Mouse (Mus musculus) liver, embryonic 15.5 days (tissue): ENCODE measurements around the gene Cdc42bpb. TPM values are rescaled to one million over a fixed set of nuclear protein-coding genes. Genes with fewer than 3 reads are reported as not detected.

Experiments
- ATAC-seq: fragments of 200-750 bp; cut with Nextera tagmentation; 2 replicates; pipeline ENCODE4 v1.8.0; 2017; ENCODE audit warnings: moderate number of reproducible peaks, mild to moderate bottlenecking, moderate library complexity; ENCODE audit not compliant: insufficient read depth
- H3K27ac ChIP-seq: fragments of 300-500 bp; sonication (generic); replicated peaks from 2 replicates; pipeline ENCODE4 v1.5.1; 2015; ENCODE audit warnings: mild to moderate bottlenecking, inconsistent platforms
- H3K27me3 ChIP-seq: fragments of 300-500 bp; sonication (generic); 2 replicates; pipeline ENCODE4 v1.6.1; 2015; ENCODE audit warnings: mild to moderate bottlenecking, inconsistent platforms
- H3K36me3 ChIP-seq: fragments of 300-500 bp; sonication (generic); replicated peaks from 2 replicates; pipeline ENCODE4 v1.6.1; 2015; ENCODE audit warnings: moderate library complexity, mild to moderate bottlenecking, inconsistent platforms
- H3K4me1 ChIP-seq: fragments of 300-500 bp; sonication (generic); replicated peaks from 2 replicates; pipeline ENCODE4 v1.6.1; 2015; ENCODE audit warnings: inconsistent platforms
- H3K4me2 ChIP-seq: fragments of 300-500 bp; sonication (generic); 2 replicates; pipeline ENCODE4 v1.6.1; 2015; ENCODE audit warnings: moderate library complexity, mild to moderate bottlenecking, inconsistent platforms
- H3K4me3 ChIP-seq: fragments of 300-500 bp; sonication (generic); replicated peaks from 2 replicates; pipeline ENCODE4 v1.5.1; 2015; ENCODE audit warnings: mild to moderate bottlenecking, inconsistent platforms
- H3K9ac ChIP-seq: fragments of 300-500 bp; sonication (generic); 2 replicates; pipeline ENCODE4 v1.6.1; 2015; ENCODE audit warnings: moderate library complexity, mild to moderate bottlenecking, inconsistent platforms
- H3K9me3 ChIP-seq: fragments of 300-500 bp; sonication (generic); replicated peaks from 2 replicates; pipeline ENCODE4 v1.6.1; 2016; ENCODE audit warnings: inconsistent platforms
- WGBS: fragments of 180-500 bp; shearing (Covaris S2); methylation state at CpG from one replicate; pipeline ENCODE4 v1.1.7; 2015; ENCODE audit warnings: mixed read lengths; ENCODE audit not compliant: insufficient replicate concordance; 5-methylcytosine and 5-hydroxymethylcytosine counted together
- polyA plus RNA-seq: library from polyadenylated mRNA; unstranded; fragments of >200 nt; fragmentation: Nextera tagmentation; extraction: Ambion mirVana; gene quantifications from 2 replicates; pipeline ENCODE4 v1.2.1, GENCODE M21; 2015

Cdc42bpb gene
- polyA plus RNA-seq, 1 experiment from 2014 or later, result 6.6 TPM

GRCm38 (mm10) chr12:111364234-111364633, 13.3 kb downstream of the Cdc42bpb start:
- WGBS, result 70% methylated on average over 3 of the region's 3 CpGs
- no peak overlapping the region for H3K4me2 ChIP-seq
- no peak overlapping the region for H3K4me3 ChIP-seq
- no peak for ATAC-seq
- H3K27ac ChIP-seq, result no peak overlapping the region
- H3K36me3 ChIP-seq, result no peaks in the 10 kb centered on the region
- no peaks in the 10 kb centered on the region for H3K27me3 ChIP-seq
- H3K9ac ChIP-seq, result no peak overlapping the region
- H3K9me3 ChIP-seq, result no peaks in the 10 kb centered on the region
- H3K4me1 ChIP-seq, result peaks cover 42% of the 10 kb centered on the region; the same call in 1 of the 2 replicates

DNA sequence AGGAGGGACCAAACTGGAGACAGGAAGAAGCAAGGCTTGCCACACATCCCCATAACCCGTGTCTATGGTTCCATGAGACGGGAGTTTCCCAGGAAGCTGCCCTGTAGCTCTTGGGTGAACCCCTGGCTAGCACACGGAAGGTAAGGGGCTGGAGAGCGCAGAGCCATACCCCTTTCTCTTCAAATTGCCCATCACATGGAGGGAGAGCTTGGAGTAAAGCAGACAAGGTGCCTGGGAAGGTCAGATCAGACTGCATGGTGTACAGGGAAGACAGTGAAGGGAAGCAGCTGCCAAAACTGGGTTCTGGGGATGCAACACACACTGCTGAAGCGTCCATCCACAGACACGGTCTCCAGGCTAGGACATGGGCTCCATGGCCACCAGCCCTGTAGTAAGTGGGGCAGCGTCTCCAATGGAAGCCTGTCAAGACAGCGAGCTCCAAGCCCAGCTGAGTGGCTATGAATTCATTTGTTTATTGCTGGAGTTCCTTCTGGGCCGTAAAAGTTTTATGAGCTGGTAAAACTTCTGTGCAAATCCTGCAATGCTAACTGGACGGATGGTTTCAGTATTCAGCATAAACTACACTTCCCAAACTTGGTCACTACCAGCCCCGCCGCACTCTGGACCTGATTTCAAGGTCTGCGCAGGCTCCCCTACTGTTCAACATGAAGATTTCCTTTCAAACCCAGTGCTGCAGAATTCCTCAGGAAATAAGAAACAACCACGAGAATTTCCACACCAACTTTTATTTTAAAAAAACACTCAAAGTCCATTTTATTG, 16.0 kb downstream of the Cdc42bpb start:
- Histone ChIP-seq H3K27me3 (no peaks in the 10 kb centered on the region), H3K9me3 (no peaks in the 10 kb centered on the region), H3K4me2 (no peak overlapping the region), H3K4me3 (no peak overlapping the region), H3K36me3 (no peaks in the 10 kb centered on the region), H3K4me1 (peaks cover 24% of the 10 kb centered on the region; the same call in 1 of the 2 replicates), H3K9ac (no peak overlapping the region), H3K27ac (no peak overlapping the region)
- ATAC-seq, result no peak
- WGBS, result 65% methylated on average over 14 of the region's 14 CpGs

DNA sequence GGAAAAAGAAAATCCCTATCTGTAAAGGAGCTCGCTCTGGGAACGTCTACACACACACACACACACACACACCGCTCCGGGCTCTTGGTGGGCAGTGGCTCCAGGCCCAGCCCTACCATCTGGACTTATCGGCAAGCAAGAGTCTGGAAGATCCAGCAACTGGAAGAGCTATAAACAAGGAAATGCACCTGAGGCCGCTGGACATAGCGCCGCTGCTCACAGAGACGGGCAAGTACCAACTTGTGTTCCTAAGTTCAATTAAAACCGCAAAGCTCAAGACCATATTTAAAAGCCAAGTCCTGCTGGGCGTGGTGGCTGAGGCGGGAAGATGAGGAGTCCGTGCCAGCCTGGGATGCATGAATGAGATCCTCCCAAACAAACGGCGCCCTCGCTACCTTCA, 16.8 kb downstream of the Cdc42bpb start:
- peaks cover 24% of the 10 kb centered on the region; the same call in 1 of the 2 replicates for H3K4me1 ChIP-seq
- no peak for ATAC-seq
- no peak overlapping the region for H3K27ac ChIP-seq
- H3K9ac ChIP-seq, result no peak overlapping the region
- no peak overlapping the region for H3K4me2 ChIP-seq
- WGBS, result 77% methylated on average over 16 of the region's 16 CpGs
- H3K27me3 ChIP-seq, result no peaks in the 10 kb centered on the region
- no peak overlapping the region for H3K4me3 ChIP-seq
- H3K9me3 ChIP-seq, result no peaks in the 10 kb centered on the region
- no peaks in the 10 kb centered on the region for H3K36me3 ChIP-seq

DNA sequence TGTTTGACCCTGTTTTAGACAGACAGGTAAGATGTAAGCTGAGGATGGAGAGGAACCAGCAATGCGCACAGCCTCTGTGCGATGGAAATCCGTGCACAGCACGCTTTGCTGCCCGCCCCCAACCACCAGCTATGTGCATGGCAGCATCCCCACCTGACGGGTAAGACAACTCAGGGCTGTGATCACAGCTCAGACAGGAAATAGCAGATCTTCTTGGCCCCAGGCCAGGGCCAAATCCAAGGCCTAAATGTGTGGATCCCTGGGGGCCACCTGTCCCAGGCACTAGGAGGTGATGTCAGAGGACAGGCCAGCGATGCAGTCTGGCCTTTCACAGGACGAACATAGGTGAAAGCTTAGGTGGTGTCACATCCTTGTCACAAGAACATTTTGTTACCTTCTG, 21.3 kb downstream of the Cdc42bpb start:
- 72% methylated on average over 8 of the region's 8 CpGs for WGBS
- no peaks in the 10 kb centered on the region for H3K9me3 ChIP-seq

GRCm38 (mm10) chr12:111354142-111354541, 23.4 kb downstream of the Cdc42bpb start:
- no peaks in the 10 kb centered on the region for H3K27me3 ChIP-seq
- H3K4me1 ChIP-seq, result peaks cover 17% of the 10 kb centered on the region
- H3K36me3 ChIP-seq, result no peaks in the 10 kb centered on the region
- H3K4me2 ChIP-seq, result no peak overlapping the region
- no peak overlapping the region for H3K9ac ChIP-seq
- no peak overlapping the region for H3K27ac ChIP-seq
- no peaks in the 10 kb centered on the region for H3K9me3 ChIP-seq
- WGBS, result 59% methylated on average over 5 of the region's 5 CpGs
- ATAC-seq, result no peak
- H3K4me3 ChIP-seq, result no peak overlapping the region

More for the DNA sequence above, 21.3 kb downstream of the Cdc42bpb start:
- H3K27me3 ChIP-seq, result no peaks in the 10 kb centered on the region
- H3K36me3 ChIP-seq, result no peaks in the 10 kb centered on the region
- H3K4me1 ChIP-seq, result peaks cover 20% of the 10 kb centered on the region
- ATAC-seq, result no peak
- H3K9ac ChIP-seq, result no peak overlapping the region
- H3K27ac ChIP-seq, result no peak overlapping the region
- no peak overlapping the region for H3K4me3 ChIP-seq
- no peak overlapping the region for H3K4me2 ChIP-seq

DNA sequence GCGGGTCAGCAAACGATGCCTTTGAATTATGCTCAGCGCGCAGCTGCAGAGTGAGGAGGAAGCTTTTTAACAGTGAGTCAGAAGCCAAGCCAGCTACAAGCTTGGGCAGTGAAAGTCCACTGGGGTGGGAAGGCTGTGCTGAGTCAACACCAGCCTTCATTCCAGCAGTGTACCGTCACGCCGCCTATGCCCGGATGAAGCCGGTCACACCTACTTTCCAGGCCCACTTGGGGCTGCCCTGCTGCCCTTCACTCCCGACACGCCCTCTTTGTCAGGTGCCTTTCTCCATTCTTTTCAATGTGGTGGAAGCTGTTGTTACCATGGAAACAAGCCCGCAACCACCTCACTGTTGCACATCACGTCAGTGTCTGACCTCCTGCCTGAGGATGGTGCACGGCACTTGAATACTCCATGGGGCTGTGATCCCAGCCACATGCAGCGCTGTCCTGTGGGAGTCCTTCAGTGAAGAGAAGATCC, 24.0 kb downstream of the Cdc42bpb start:
- Histone ChIP-seq H3K27me3 (no peaks in the 10 kb centered on the region), H3K27ac (0 out of 2 replicates have a peak overlapping the region, but pooled peaks have one; percentile 7), H3K9me3 (no peaks in the 10 kb centered on the region), H3K4me3 (no peak overlapping the region), H3K4me2 (no peak overlapping the region), H3K4me1 (peaks cover 17% of the 10 kb centered on the region), H3K36me3 (no peaks in the 10 kb centered on the region), H3K9ac (no peak overlapping the region)
- peak; percentile 67 for ATAC-seq
- WGBS, result 71% methylated on average over 15 of the region's 15 CpGs

GRCm38 (mm10) chr12:111353008-111353407, 24.5 kb downstream of the Cdc42bpb start:
- H3K9me3 ChIP-seq, result no peaks in the 10 kb centered on the region
- no peak for ATAC-seq
- peaks cover 17% of the 10 kb centered on the region for H3K4me1 ChIP-seq
- H3K27ac ChIP-seq, result 0 out of 2 replicates have a peak overlapping the region, but pooled peaks have one; percentile 4
- H3K9ac ChIP-seq, result no peak overlapping the region
- no peak overlapping the region for H3K4me2 ChIP-seq
- H3K36me3 ChIP-seq, result no peaks in the 10 kb centered on the region
- no peak overlapping the region for H3K4me3 ChIP-seq
- 77% methylated on average over 11 of the region's 11 CpGs for WGBS
- H3K27me3 ChIP-seq, result no peaks in the 10 kb centered on the region

DNA sequence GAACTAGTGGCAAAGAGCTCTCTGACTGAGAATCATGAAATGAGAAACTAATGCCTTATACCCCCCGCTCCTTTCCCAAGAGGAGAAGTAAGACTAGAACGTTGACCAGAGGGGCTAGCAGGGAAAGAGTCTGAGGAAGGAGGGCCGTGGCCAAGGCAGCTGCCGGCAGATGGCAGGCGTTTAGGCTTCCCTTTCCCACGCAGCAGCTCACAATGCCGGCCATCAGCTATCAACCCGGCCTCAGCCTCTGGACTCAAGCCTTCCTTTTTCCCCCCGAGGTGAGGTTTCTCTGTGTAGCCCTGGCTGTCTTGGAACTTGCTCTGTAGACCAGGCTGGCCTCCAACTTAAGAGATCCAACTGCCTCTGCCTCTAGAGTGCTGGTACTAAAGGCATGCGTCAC, 25.0 kb downstream of the Cdc42bpb start:
- Histone ChIP-seq H3K9ac (no peak overlapping the region), H3K27ac (no peak overlapping the region), H3K4me3 (no peak overlapping the region), H3K9me3 (no peaks in the 10 kb centered on the region), H3K4me1 (peaks cover 17% of the 10 kb centered on the region), H3K36me3 (no peaks in the 10 kb centered on the region), H3K4me2 (no peak overlapping the region), H3K27me3 (no peaks in the 10 kb centered on the region)
- no peak for ATAC-seq
- 59% methylated on average over 10 of the region's 10 CpGs for WGBS

DNA sequence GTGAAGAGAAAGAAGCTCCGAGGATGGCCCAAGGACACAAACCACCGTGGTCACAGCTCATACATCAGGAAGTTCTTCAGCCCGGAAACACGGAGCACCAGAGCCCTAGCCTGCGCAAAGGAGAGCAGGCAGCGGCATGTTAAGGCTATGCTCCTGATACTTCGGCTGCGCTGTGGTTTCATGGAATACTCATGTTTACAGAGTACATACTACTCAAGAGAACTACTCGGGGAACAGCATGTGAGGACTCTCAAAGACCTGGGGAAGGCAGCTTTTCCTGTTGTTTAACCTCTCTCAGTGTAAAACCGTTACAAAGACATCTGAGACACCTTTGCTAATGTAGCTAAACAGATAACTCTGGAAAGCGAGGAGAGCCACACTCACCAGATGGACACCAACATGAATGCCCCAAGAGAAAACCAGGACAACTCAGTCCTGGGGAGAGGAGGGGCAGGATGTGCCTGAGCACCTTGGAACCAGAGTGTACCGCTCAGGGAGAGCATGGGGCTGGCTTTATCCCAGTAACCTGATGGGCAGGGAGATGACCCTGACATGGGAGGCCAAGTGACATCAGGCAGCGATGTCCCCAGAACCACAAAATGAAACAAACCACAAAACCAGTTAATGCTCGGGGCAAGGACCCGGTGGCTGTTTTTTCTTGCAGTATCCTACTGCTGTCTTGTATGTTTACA, 27.8 kb downstream of the Cdc42bpb start:
- no peak for ATAC-seq
- H3K9ac ChIP-seq, result no peak overlapping the region
- H3K4me3 ChIP-seq, result no peak overlapping the region
- no peaks in the 10 kb centered on the region for H3K36me3 ChIP-seq
- no peaks in the 10 kb centered on the region for H3K9me3 ChIP-seq
- no peaks in the 10 kb centered on the region for H3K27me3 ChIP-seq
- no peak overlapping the region for H3K4me2 ChIP-seq
- WGBS, result 51% methylated on average over 15 of the region's 15 CpGs
- no peak overlapping the region for H3K27ac ChIP-seq
- peaks cover 16% of the 10 kb centered on the region for H3K4me1 ChIP-seq

DNA sequence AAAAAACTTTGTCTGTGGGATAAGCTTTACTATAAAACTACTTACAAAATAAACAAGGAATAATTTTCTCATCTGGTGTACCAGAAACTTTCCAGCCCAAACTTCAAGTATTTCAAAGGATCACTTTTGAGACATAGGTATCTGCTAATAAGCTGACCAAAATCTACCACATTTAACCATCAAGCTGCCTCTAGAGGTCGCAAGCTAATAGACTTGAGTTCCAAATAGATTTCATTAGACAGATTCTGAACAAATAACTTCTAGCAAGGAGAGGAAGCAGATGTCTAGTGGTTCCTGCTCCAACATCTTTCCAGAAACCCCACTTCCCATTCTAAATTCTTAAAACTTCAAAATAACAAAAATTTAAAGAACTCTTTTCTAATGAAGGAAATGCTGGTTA, 33.6 kb downstream of the Cdc42bpb start:
- 0 out of 2 replicates have a peak, but pooled peaks cover 10% of the 10 kb centered on the region for H3K36me3 ChIP-seq
- no peak overlapping the region for H3K4me2 ChIP-seq
- H3K4me1 ChIP-seq, result no peaks in the 10 kb centered on the region
- H3K27ac ChIP-seq, result no peak overlapping the region
- no peak for ATAC-seq
- no peak overlapping the region for H3K9ac ChIP-seq
- 34% methylated on average over 1 of the region's 1 CpGs for WGBS
- no peak overlapping the region for H3K4me3 ChIP-seq
- no peaks in the 10 kb centered on the region for H3K27me3 ChIP-seq
- H3K9me3 ChIP-seq, result no peaks in the 10 kb centered on the region

- 63% methylated on average over 7 of the region's 7 CpGs for WGBS
- Histone ChIP-seq H3K4me3 (no peak overlapping the region), H3K4me2 (no peak overlapping the region), H3K27me3 (no peaks in the 10 kb centered on the region), H3K9me3 (no peaks in the 10 kb centered on the region), H3K27ac (no peak overlapping the region), H3K9ac (no peak overlapping the region), H3K36me3 (peaks cover 16% of the 10 kb centered on the region; the same call in 1 of the 2 replicates), H3K4me1 (peaks cover 19% of the 10 kb centered on the region)
- ATAC-seq, result no peak
Measured at GRCm38 (mm10) chr12:111340692-111341091, 36.8 kb downstream of the Cdc42bpb start.
